Mouse (Mus musculus) liver, adult 2 months (tissue): ENCODE data around the gene Olfr506. TPM values are rescaled to one million over a fixed set of nuclear protein-coding genes. Genes with fewer than 3 reads are reported as not detected.

Source experiments
- DNase-seq: peaks from one replicate; pipeline ENCODE4 v3.0.0-alpha.2; 2011; ENCODE audit warnings: low read depth, low spot score; ENCODE audit errors: extremely low read depth
- H3K27ac ChIP-seq: fragments of 200-500 bp; replicated peaks from 2 replicates; pipeline ENCODE4 v1.5.1; 2012; ENCODE audit warnings: low read depth, mild to moderate bottlenecking, control low read depth, inconsistent platforms, low read length; ENCODE audit not compliant: insufficient read depth
- H3K27me3 ChIP-seq: fragments of 200-500 bp; 2 replicates; pipeline ENCODE4 v1.6.1; 2012; ENCODE audit warnings: mild to moderate bottlenecking, moderate library complexity, low read length, inconsistent platforms; ENCODE audit not compliant: control insufficient read depth, insufficient read depth
- H3K36me3 ChIP-seq: fragments of 200-500 bp; 2 replicates; pipeline ENCODE4 v1.6.1; 2012; ENCODE audit warnings: low read length, inconsistent platforms; ENCODE audit not compliant: control insufficient read depth, insufficient read depth
- H3K4me1 ChIP-seq: fragments of 200-500 bp; 2 replicates; pipeline ENCODE4 v1.6.1; 2011; ENCODE audit warnings: low read length; ENCODE audit not compliant: control insufficient read depth, insufficient read depth
- H3K4me3 ChIP-seq: fragments of 200-500 bp; 2 replicates; pipeline ENCODE4 v1.5.1; 2011; ENCODE audit warnings: low read depth, mild to moderate bottlenecking, control low read depth, low read length, moderate library complexity; ENCODE audit not compliant: insufficient read depth
- H3K79me2 ChIP-seq: fragments of 200-500 bp; 2 replicates; pipeline ENCODE4 v1.6.1; 2012; ENCODE audit warnings: inconsistent platforms, mild to moderate bottlenecking, low read length, moderate library complexity; ENCODE audit not compliant: control insufficient read depth, insufficient read depth
- H3K9ac ChIP-seq: fragments of 200-500 bp; 2 replicates; pipeline ENCODE4 v1.6.1; 2012; ENCODE audit warnings: low read depth, mild to moderate bottlenecking, control low read depth, inconsistent platforms, low read length
- CTCF ChIP-seq: fragments of 200-500 bp; IDR thresholded peaks from 2 replicates; pipeline ENCODE4 v1.5.1; 2011; ENCODE audit warnings: low read depth, low read length, control low read depth
- POLR2A ChIP-seq: fragments of 200-500 bp; IDR thresholded peaks from 2 replicates; pipeline ENCODE4 v1.6.1; 2011; ENCODE audit warnings: low read length, control low read depth; ENCODE audit not compliant: insufficient read depth; ENCODE audit errors: extremely low read depth
- WGBS: fragments of 180-500 bp; shearing (Covaris S2); methylation state at CpG from one replicate; pipeline ENCODE4 v1.1.7; 2018; 5-methylcytosine and 5-hydroxymethylcytosine counted together
- polyA plus RNA-seq: library from polyadenylated mRNA; depleted of rRNA; stranded (reverse); fragments of >200 nt; gene quantifications from 2 replicates; pipeline ENCODE4 v1.2.3, GENCODE M21; 2012; rRNA removed
- total RNA-seq: library from RNA; depleted of rRNA; stranded (reverse); fragments of >200 nt; gene quantifications from 2 replicates; pipeline ENCODE4 v1.2.3, GENCODE M21; 2014; rRNA removed

The Olfr506 gene
- total and polyA plus RNA-seq, 2 experiments = not detected

DNA sequence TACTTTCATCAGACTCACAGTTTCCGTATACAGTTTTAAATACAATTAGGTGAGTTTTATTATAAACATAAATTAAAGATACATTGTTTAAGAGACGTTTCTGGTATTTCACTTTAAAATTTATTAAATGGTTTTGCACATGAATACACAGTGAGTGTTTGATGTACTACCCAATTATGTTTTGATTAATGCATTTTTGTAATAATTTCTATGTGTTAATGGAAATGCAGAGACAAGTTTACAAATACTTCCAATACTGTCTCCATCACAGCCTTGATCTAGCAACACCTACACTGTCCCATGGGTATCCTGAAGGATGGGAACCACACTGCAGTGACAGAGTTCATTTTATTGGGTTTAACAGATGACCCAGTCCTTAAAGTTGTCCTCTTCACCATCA, 10.9 kb downstream of the Olfr506 start, which contains the start of gene Olfr507:
TSS of gene Olfr507 (plus strand) at position 301 of the 400 bp plus-strand sequence.
- Histone ChIP-seq H3K36me3 (no peaks in the 10 kb centered on the region), H3K4me1 (no peaks in the 10 kb centered on the region), H3K27me3 (no peaks in the 10 kb centered on the region), H3K4me3 (no peak within 1 kb of the TSS), H3K9ac (no peak within 1 kb of the TSS), H3K79me2 (no peaks in the 10 kb centered on the region), H3K27ac (no peak within 1 kb of the TSS)
- no peak for DNase-seq
- TF ChIP-seq CTCF = no peak
- no peak for TF ChIP-seq POLR2A
- 56% methylated on average over 2 of the region's 2 CpGs for WGBS

DNA sequence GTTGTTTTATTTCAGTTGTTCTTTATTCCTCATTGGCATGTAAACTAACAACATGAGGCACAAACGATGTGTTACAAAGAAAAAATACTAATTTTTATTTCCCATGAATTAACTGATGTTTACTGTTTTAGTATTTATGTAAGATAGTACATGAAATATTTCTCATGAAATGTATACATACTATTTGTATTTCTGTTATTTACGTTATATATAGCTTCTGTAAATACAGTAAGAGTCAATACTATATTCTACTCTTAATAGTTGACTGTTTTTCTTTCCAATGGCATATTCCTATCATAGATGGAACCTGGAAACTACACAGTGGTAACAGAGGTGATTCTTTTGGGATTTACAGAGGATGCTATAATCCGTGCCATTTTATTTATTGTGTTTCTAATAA, 19.1 kb downstream of the Olfr506 start, which contains the start of gene Olfr508:
TSS of gene Olfr508 (plus strand) at position 301 of the 400 bp plus-strand sequence.
- TF ChIP-seq POLR2A (no peak), CTCF (no peak)
- H3K27me3 ChIP-seq = no peaks in the 10 kb centered on the region
- WGBS = 66% methylated on average over 3 of the region's 3 CpGs
- H3K27ac ChIP-seq = no peak within 1 kb of the TSS
- H3K79me2 ChIP-seq = no peaks in the 10 kb centered on the region
- no peak within 1 kb of the TSS for H3K4me3 ChIP-seq
- DNase-seq = no peak
- no peaks in the 10 kb centered on the region for H3K36me3 ChIP-seq
- no peaks in the 10 kb centered on the region for H3K4me1 ChIP-seq
- H3K9ac ChIP-seq = no peak within 1 kb of the TSS

DNA sequence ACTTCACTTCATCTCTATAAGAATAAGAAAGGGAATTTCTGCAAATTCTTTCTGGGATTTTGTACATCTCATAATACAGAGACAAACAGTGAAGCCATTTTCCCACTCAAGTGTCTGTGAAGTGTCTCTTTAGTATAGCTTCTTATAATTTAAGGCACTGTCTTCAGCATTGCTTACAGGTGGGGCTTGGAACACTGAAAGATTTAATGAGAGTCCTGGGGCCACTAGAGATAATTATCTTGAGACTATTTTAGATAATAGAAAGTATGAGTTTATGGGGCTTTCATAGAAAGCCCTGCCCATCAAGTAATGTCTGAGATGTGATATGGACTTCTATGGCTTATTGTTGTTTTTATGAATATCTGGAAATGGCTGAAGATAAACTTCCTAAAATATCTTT, 41.2 kb downstream of the Olfr506 start, which contains the start of gene Olfr509:
TSS of gene Olfr509 (minus strand) at position 101 of the 400 bp plus-strand sequence.
- no peak within 1 kb of the TSS for H3K4me3 ChIP-seq
- no peaks in the 10 kb centered on the region for H3K36me3 ChIP-seq
- TF ChIP-seq POLR2A (no peak), CTCF (no peak)
- H3K27me3 ChIP-seq = no peaks in the 10 kb centered on the region
- no peaks in the 10 kb centered on the region for H3K4me1 ChIP-seq
- no peak within 1 kb of the TSS for H3K9ac ChIP-seq
- DNase-seq = no peak
- H3K27ac ChIP-seq = no peak within 1 kb of the TSS
- H3K79me2 ChIP-seq = no peaks in the 10 kb centered on the region

DNA sequence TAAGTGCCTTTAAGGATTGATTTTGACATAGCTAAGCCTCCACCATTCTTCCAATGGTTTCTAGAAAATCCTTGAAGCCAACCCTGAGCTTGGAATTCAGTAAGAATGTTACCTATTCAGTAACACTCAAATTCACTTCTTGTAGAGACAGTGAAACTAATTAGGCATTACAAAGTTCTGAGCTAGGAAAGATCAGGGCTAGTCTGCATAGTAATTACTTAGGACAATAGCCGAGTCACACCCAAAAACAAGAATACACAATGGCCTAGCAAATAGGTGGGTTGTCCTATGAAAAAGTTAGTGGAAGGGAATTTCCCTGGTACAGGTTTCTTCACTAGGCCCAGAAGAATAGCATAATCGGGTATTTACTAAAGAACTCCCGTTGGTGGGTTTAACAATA, 51.8 kb downstream of the Olfr506 start:
- H3K27me3 ChIP-seq = no peaks in the 10 kb centered on the region
- no peak for DNase-seq
- H3K4me3 ChIP-seq = no peak overlapping the region
- no peak overlapping the region for H3K27ac ChIP-seq
- no peaks in the 10 kb centered on the region for H3K4me1 ChIP-seq
- no peaks in the 10 kb centered on the region for H3K79me2 ChIP-seq
- TF ChIP-seq POLR2A (no peak), CTCF (no peak)
- H3K36me3 ChIP-seq = no peaks in the 10 kb centered on the region
- H3K9ac ChIP-seq = no peak overlapping the region
- 73% methylated on average over 3 of the region's 3 CpGs for WGBS

Other genes starting within 250 kb of the Olfr506 start
- gene Olfr494, start 245.5 kb upstream of the Olfr506 start, total RNA-seq = not detected in 2 replicates
- gene Olfr494, start 245.5 kb upstream of the Olfr506 start, polyA plus RNA-seq = not detected in 2 replicates
- gene Olfr495, start 217.6 kb upstream of the Olfr506 start, total RNA-seq = not detected in 2 replicates
- gene Olfr495, start 217.6 kb upstream of the Olfr506 start, polyA plus RNA-seq = not detected in 2 replicates
- gene Olfr497, start 190.4 kb upstream of the Olfr506 start, total RNA-seq = not detected in 2 replicates
- not detected in 2 replicates for gene Olfr497, start 190.4 kb upstream of the Olfr506 start, polyA plus RNA-seq
- gene Olfr498, start 145.5 kb upstream of the Olfr506 start, total RNA-seq = not detected in 2 replicates
- not detected in 2 replicates for gene Olfr498, start 145.5 kb upstream of the Olfr506 start, polyA plus RNA-seq
- not detected in 2 replicates for gene Olfr502, start 85.7 kb upstream of the Olfr506 start, total RNA-seq
- gene Olfr502, start 85.7 kb upstream of the Olfr506 start, polyA plus RNA-seq = not detected in 2 replicates
- not detected in 2 replicates for gene Olfr503, start 66.3 kb upstream of the Olfr506 start, total RNA-seq
- not detected in 2 replicates for gene Olfr503, start 66.3 kb upstream of the Olfr506 start, polyA plus RNA-seq
- not detected in 2 replicates for gene Olfr504, start 45.0 kb upstream of the Olfr506 start, total RNA-seq
- gene Olfr504, start 45.0 kb upstream of the Olfr506 start, polyA plus RNA-seq = not detected in 2 replicates
- not detected in 2 replicates for gene Olfr507, start 11.0 kb downstream of the Olfr506 start, total RNA-seq
- gene Olfr507, start 11.0 kb downstream of the Olfr506 start, polyA plus RNA-seq = not detected in 2 replicates
- not detected in 2 replicates for gene Olfr508, start 19.2 kb downstream of the Olfr506 start, total RNA-seq
- gene Olfr508, start 19.2 kb downstream of the Olfr506 start, polyA plus RNA-seq = not detected in 2 replicates
- not detected in 2 replicates for gene Olfr509, start 41.1 kb downstream of the Olfr506 start, total RNA-seq
- gene Olfr509, start 41.1 kb downstream of the Olfr506 start, polyA plus RNA-seq = not detected in 2 replicates
- gene Olfr510, start 55.6 kb downstream of the Olfr506 start, total RNA-seq = not detected in 2 replicates
- gene Olfr510, start 55.6 kb downstream of the Olfr506 start, polyA plus RNA-seq = not detected in 2 replicates
- gene Olfr512, start 102.5 kb downstream of the Olfr506 start, total RNA-seq = not detected in 2 replicates
- gene Olfr512, start 102.5 kb downstream of the Olfr506 start, polyA plus RNA-seq = not detected in 2 replicates
- not detected in 2 replicates for gene Olfr513, start 140.2 kb downstream of the Olfr506 start, total RNA-seq
- not detected in 2 replicates for gene Olfr513, start 140.2 kb downstream of the Olfr506 start, polyA plus RNA-seq
- gene Olfr514, start 215.2 kb downstream of the Olfr506 start, total RNA-seq = not detected in 2 replicates
- gene Olfr514, start 215.2 kb downstream of the Olfr506 start, polyA plus RNA-seq = not detected in 2 replicates
- not detected in 2 replicates for gene Olfr516, start 239.7 kb downstream of the Olfr506 start, total RNA-seq
- gene Olfr516, start 239.7 kb downstream of the Olfr506 start, polyA plus RNA-seq = not detected in 2 replicates